Mouse (Mus musculus) forebrain, embryonic 13.5 days (tissue): ENCODE data around the gene Arhgef10l. TPM values are rescaled to one million over a fixed set of nuclear protein-coding genes. Genes with fewer than 3 reads are reported as not detected.

Source experiments
- ATAC-seq: fragments of 200-750 bp; cut with Nextera tagmentation; 2 replicates; pipeline ENCODE4 v1.8.0; 2017
- H3K27ac ChIP-seq: fragments of 300-500 bp; sonication (generic); 2 replicates; pipeline ENCODE4 v1.5.1; 2015; ENCODE audit warnings: inconsistent platforms, mild to moderate bottlenecking, moderate library complexity
- H3K27me3 ChIP-seq: fragments of 300-500 bp; sonication (generic); 2 replicates; pipeline ENCODE4 v1.6.1; 2015; ENCODE audit warnings: mild to moderate bottlenecking, inconsistent platforms
- H3K36me3 ChIP-seq: fragments of 300-500 bp; sonication (generic); 2 replicates; pipeline ENCODE4 v1.6.1; 2015; ENCODE audit warnings: mild to moderate bottlenecking, inconsistent platforms; ENCODE audit not compliant: poor library complexity, severe bottlenecking
- H3K4me1 ChIP-seq: fragments of 300-500 bp; sonication (generic); 2 replicates; pipeline ENCODE4 v1.6.1; 2015; ENCODE audit warnings: inconsistent platforms
- H3K4me2 ChIP-seq: fragments of 300-500 bp; sonication (generic); 2 replicates; pipeline ENCODE4 v1.6.1; 2015; ENCODE audit warnings: inconsistent platforms, mild to moderate bottlenecking, moderate library complexity
- H3K4me3 ChIP-seq: fragments of 300-500 bp; sonication (generic); 2 replicates; pipeline ENCODE4 v1.5.1; 2015; ENCODE audit warnings: mild to moderate bottlenecking, inconsistent platforms
- H3K9ac ChIP-seq: fragments of 300-500 bp; sonication (generic); 2 replicates; pipeline ENCODE4 v1.6.1; 2015; ENCODE audit warnings: mild to moderate bottlenecking, inconsistent platforms
- H3K9me3 ChIP-seq: fragments of 300-500 bp; sonication (generic); replicated peaks from 2 replicates; pipeline ENCODE4 v1.6.1; 2016; ENCODE audit warnings: inconsistent platforms
- WGBS: fragments of 180-500 bp; shearing (Covaris S2); methylation state at CpG from one replicate; pipeline ENCODE4 v1.1.7; 2015; 5-methylcytosine and 5-hydroxymethylcytosine counted together
- polyA plus RNA-seq: library from polyadenylated mRNA; unstranded; fragments of >200 nt; fragmentation: Nextera tagmentation; extraction: Ambion mirVana; gene quantifications from 2 replicates; pipeline ENCODE4 v1.2.1, GENCODE M21; 2015

Arhgef10l gene
- polyA plus RNA-seq, 1 experiment from 2014 or later: 20.2 TPM

- H3K4me2 ChIP-seq: peak overlapping the region; percentile 71
- no peaks in the 10 kb centered on the region for H3K9me3 ChIP-seq
- WGBS: 1% methylated on average over 28 of the region's 50 CpGs
- H3K9ac ChIP-seq: peak overlapping the region; percentile 97
- peak overlapping the region; percentile 70 for H3K4me3 ChIP-seq
- no peaks in the 10 kb centered on the region for H3K27me3 ChIP-seq
- H3K36me3 ChIP-seq: peaks cover 6% of the 10 kb centered on the region
- H3K4me1 ChIP-seq: peaks cover 54% of the 10 kb centered on the region
- peak overlapping the region; percentile 96 for H3K27ac ChIP-seq
- peak; percentile 67 for ATAC-seq
Observed at GRCm38 (mm10) chr4:140648443-140649206, 17.2 kb downstream of the Arhgef10l start.

DNA sequence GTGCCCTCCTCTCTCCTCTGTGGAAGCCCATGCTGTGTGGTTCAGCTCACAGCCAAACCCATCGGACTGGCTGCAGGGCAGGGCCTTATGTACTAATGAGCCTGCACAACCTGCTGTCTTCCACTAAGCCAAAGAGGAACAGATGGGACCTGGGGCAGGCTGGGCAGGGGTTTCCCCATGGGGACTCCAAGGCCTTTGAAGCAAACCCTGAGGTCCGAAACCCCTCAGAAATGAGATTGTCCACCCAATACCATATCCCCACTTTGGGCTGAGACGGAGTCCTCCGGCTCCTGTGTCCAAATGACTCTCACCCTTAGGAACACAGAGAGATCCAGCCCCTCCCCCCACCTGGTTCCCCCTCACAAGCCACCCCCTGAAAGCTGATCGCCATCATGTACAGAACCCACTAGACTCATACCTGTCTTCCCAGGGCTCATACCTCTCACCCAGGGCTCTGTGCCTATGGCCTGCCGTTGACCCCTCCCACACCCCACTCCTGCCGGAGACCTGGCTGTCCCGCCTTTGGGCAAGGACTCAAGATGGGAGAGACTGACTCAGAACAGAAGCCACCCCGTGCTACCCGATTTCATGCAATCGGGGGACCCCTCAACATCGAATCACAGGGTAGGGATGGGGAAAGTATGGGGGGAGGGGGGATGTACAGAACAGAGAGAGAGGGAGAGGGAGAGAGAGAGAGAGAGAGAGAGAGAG is 17.9 kb downstream of the Arhgef10l start:
- H3K4me3 ChIP-seq: peak overlapping the region; percentile 70
- H3K36me3 ChIP-seq: peaks cover 12% of the 10 kb centered on the region
- H3K27me3 ChIP-seq: no peaks in the 10 kb centered on the region
- H3K27ac ChIP-seq: peak overlapping the region; percentile 96
- ATAC-seq: peak; percentile 64
- peaks cover 54% of the 10 kb centered on the region for H3K4me1 ChIP-seq
- peak overlapping the region; percentile 71 for H3K4me2 ChIP-seq
- H3K9ac ChIP-seq: peak overlapping the region; percentile 97
- peaks cover 5% of the 10 kb centered on the region; the same call in 1 of the 2 replicates for H3K9me3 ChIP-seq
- WGBS: 2% methylated on average over 12 of the region's 12 CpGs

GRCm38 (mm10) chr4:140645638-140646037 is 20.2 kb downstream of the Arhgef10l start:
- Histone ChIP-seq H3K36me3 (peaks cover 17% of the 10 kb centered on the region), H3K4me3 (no peak overlapping the region), H3K27me3 (no peaks in the 10 kb centered on the region), H3K9me3 (peaks cover 10% of the 10 kb centered on the region), H3K4me2 (no peak overlapping the region), H3K4me1 (peaks cover 72% of the 10 kb centered on the region), H3K9ac (no peak overlapping the region), H3K27ac (no peak overlapping the region)
- no peak for ATAC-seq
- WGBS: 91% methylated on average over 3 of the region's 3 CpGs

DNA sequence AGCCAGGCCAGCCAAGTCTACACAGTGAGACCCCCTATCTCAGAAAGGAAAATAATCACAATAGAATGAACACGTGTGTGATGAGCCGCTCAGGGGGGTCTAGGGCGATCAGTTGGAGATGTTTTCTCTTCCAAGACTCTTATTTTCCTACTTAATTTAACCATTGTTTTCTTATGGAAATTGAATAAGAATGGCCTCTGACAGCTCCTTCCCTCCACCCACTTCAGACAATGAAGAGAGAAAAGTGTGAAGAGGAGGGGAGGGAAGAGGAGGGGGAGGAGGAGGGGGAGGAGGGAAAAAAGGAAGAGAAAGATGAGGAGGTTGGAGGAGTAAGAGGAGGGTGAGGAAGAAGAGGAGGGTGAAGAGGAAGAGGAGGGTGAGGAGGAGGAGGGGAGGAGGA is 21.1 kb downstream of the Arhgef10l start:
- no peaks in the 10 kb centered on the region for H3K27me3 ChIP-seq
- no peak for ATAC-seq
- H3K27ac ChIP-seq: no peak overlapping the region
- no peak overlapping the region for H3K4me2 ChIP-seq
- H3K9me3 ChIP-seq: peaks cover 10% of the 10 kb centered on the region
- H3K9ac ChIP-seq: no peak overlapping the region
- peaks cover 73% of the 10 kb centered on the region for H3K4me1 ChIP-seq
- no peak overlapping the region for H3K4me3 ChIP-seq
- WGBS: 28% methylated on average over 3 of the region's 3 CpGs
- peaks cover 23% of the 10 kb centered on the region for H3K36me3 ChIP-seq

- Histone ChIP-seq H3K27me3 (no peaks in the 10 kb centered on the region), H3K4me1 (peaks cover 69% of the 10 kb centered on the region), H3K9me3 (peaks cover 10% of the 10 kb centered on the region), H3K9ac (no peak overlapping the region), H3K27ac (no peak overlapping the region), H3K4me2 (no peak overlapping the region), H3K36me3 (peaks cover 26% of the 10 kb centered on the region), H3K4me3 (no peak overlapping the region)
- 50% methylated on average over 6 of the region's 6 CpGs for WGBS
- ATAC-seq: no peak
Observed at GRCm38 (mm10) chr4:140644276-140644675, 21.5 kb downstream of the Arhgef10l start.

- Histone ChIP-seq H3K27ac (peak overlapping the region; percentile 32), H3K9ac (no peak overlapping the region)
Observed at GRCm38 (mm10) chr4:140642378-140642777, 23.4 kb downstream of the Arhgef10l start.

DNA sequence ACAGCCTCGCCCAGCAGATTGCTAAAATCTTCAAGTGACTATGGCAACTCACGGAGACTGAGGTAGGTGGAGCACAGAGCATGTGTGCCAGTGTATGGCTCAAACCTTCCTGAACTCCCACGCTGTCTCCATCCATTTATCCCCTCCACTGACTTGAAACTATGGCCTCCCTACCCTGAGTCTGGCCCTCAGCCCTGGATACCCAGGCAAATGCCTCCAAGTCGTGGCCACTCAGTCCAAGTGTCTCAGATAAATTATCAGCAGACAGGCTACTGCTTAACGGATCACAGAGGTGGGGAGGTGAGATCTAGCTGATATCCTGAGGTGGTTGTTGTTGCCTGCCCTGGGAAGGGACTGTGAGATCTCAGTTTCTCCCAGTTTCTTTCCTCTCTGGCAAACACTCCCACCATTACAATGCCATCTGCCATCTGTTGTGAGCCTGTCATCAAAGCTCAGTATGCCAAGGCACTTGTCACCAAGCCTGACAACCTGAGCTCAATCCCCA is 24.3 kb downstream of the Arhgef10l start:
- Histone ChIP-seq H3K27me3 (no peaks in the 10 kb centered on the region), H3K4me2 (no peak overlapping the region), H3K36me3 (peaks cover 48% of the 10 kb centered on the region), H3K4me1 (peaks cover 53% of the 10 kb centered on the region), H3K4me3 (no peak overlapping the region), H3K27ac (peak overlapping the region; percentile 32), H3K9me3 (peaks cover 10% of the 10 kb centered on the region), H3K9ac (no peak overlapping the region)
- peak; percentile 25; the same call in 1 of the 2 replicates for ATAC-seq
- WGBS: 67% methylated on average over 5 of the region's 5 CpGs

More at GRCm38 (mm10) chr4:140642378-140642777, 23.4 kb downstream of the Arhgef10l start:
- Histone ChIP-seq H3K27me3 (no peaks in the 10 kb centered on the region), H3K9me3 (peaks cover 10% of the 10 kb centered on the region), H3K36me3 (peaks cover 45% of the 10 kb centered on the region), H3K4me2 (no peak overlapping the region), H3K4me1 (peaks cover 63% of the 10 kb centered on the region), H3K4me3 (no peak overlapping the region)
- no peak for ATAC-seq
- WGBS: 93% methylated on average over 4 of the region's 4 CpGs

DNA sequence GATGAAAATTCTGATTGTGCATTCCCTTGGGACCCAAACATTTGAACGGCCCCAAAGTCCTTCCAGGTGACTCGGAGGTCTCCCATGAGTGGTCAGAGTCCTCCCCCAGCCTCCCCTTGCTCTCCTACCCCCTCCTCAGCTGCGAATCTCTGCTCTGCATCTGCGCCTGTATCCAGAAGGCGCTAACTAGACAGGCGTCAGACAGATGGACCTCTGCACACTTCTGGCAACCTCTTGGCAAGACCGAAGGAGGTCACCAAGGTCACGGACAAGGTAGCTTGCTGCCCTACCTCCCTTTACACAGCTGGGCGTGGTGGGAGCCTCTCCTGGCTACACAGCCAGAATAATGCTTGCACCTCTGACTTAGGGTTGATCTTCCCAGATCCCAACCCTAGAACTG is 25.1 kb downstream of the Arhgef10l start:
- Histone ChIP-seq H3K27me3 (no peaks in the 10 kb centered on the region), H3K9ac (no peak overlapping the region), H3K4me3 (no peak overlapping the region), H3K4me2 (no peak overlapping the region), H3K9me3 (peaks cover 10% of the 10 kb centered on the region), H3K36me3 (peaks cover 46% of the 10 kb centered on the region), H3K27ac (peak overlapping the region; percentile 8; the same call in 1 of the 2 replicates), H3K4me1 (peaks cover 45% of the 10 kb centered on the region)
- ATAC-seq: no peak
- 91% methylated on average over 9 of the region's 9 CpGs for WGBS

- Histone ChIP-seq H3K4me1 (peaks cover 41% of the 10 kb centered on the region), H3K4me3 (no peak overlapping the region), H3K9me3 (peaks cover 10% of the 10 kb centered on the region), H3K4me2 (no peak overlapping the region), H3K9ac (no peak overlapping the region), H3K36me3 (peaks cover 43% of the 10 kb centered on the region), H3K27ac (no peak overlapping the region), H3K27me3 (no peaks in the 10 kb centered on the region)
- WGBS: 87% methylated on average over 8 of the region's 8 CpGs
- no peak for ATAC-seq
Observed at GRCm38 (mm10) chr4:140640242-140640523, 25.6 kb downstream of the Arhgef10l start.

GRCm38 (mm10) chr4:140639431-140640241 is 26.2 kb downstream of the Arhgef10l start:
- Histone ChIP-seq H3K9me3 (peaks cover 10% of the 10 kb centered on the region), H3K27me3 (no peaks in the 10 kb centered on the region), H3K4me3 (no peak overlapping the region), H3K36me3 (peaks cover 43% of the 10 kb centered on the region), H3K4me2 (no peak overlapping the region), H3K27ac (no peak overlapping the region), H3K4me1 (peaks cover 36% of the 10 kb centered on the region), H3K9ac (no peak overlapping the region)
- no peak for ATAC-seq
- WGBS: 91% methylated on average over 28 of the region's 28 CpGs

DNA sequence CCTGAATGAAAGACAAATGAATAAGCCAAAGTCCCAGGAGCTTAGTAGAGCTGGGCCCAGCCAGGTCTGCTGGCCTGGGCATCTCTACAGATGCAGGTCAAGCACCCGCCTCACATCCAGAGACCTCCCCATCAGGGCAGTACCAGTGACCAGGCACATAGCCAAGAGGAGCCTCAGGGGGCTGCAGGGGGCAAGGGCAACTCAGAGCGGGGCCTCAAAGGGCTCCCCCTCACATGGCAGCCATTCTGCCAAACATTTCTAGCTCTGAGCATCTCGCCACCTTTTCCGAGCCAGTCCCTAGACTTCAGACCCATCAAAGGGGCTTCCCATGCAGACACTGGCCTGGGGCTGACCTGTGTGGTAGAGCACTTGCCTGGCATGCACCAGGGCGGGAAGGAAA is 27.2 kb downstream of the Arhgef10l start:
- Histone ChIP-seq H3K4me3 (no peak overlapping the region), H3K4me1 (peaks cover 28% of the 10 kb centered on the region), H3K9ac (no peak overlapping the region), H3K27ac (no peak overlapping the region), H3K4me2 (no peak overlapping the region), H3K9me3 (peaks cover 10% of the 10 kb centered on the region), H3K27me3 (no peaks in the 10 kb centered on the region), H3K36me3 (peaks cover 46% of the 10 kb centered on the region)
- WGBS: 98% methylated on average over 5 of the region's 5 CpGs
- no peak for ATAC-seq
